Mouse (Mus musculus): ENCODE data around the gene Slc16a7.

Gene Slc16a7

GRCm38 (mm10) chr10:125175013-125175650 is 214.1 kb downstream of the Slc16a7 start:
- DNase-seq: no peak

DNA sequence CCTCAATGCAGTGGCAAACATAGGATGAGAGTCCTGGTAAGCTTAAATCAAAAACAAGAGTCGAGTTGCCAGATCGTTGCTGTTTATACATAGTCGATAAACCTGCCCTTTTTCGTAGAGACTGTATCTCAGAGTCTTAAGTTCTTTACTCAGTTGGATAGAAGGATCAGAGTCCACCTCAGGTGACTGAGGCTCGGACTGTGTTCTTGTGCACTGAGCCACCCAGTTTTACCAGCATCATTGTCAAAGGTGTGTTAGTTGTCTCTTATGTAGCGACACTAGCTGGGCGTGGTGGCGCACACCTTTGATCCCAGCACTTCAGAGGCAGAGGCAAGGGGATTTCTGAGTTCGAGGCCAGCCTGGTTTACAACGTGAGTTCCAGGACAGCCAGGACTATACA is 217.6 kb downstream of the Slc16a7 start:
- DNase-seq: no peak

DNA sequence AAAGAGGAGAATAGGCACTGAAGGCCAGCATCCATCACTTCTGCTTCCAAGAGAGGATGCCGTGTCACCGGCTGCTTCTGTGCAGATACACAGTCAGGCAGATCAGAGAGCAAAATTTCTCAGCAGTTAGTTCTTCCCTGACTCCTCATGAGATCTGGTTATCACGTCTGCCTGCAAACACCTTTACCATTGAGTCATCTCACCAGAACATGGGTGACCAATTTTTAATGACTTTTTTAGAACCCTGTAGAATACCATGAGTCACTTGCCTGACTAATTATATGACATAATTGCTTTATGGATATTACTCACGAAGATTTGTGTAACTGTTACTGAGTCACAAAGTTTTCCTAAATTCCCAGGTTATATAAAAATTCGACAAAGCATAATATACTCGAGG is 218.1 kb downstream of the Slc16a7 start:
- no peak for DNase-seq

All from heart, adult 11 months (tissue).